Mouse (Mus musculus) gastrocnemius, adult 2 months (tissue): Measurements from ENCODE around the gene Galnt9. TPM values are rescaled to one million over a fixed set of nuclear protein-coding genes. Genes with fewer than 3 reads are reported as not detected.

Experiments used
- DNase-seq: peaks from one replicate; pipeline ENCODE4 v3.0.0; 2022
- H3K27ac ChIP-seq: fragments of 200-600 bp; 2 replicates; pipeline ENCODE4 v1.8.1; 2022; ENCODE audit warnings: mild to moderate bottlenecking
- H3K4me3 ChIP-seq: fragments of 200-600 bp; 2 replicates; pipeline ENCODE4 v1.8.1; 2022; ENCODE audit warnings: mild to moderate bottlenecking, moderate library complexity
- CTCF ChIP-seq: fragments of 200-600 bp; IDR thresholded peaks from 2 replicates; pipeline ENCODE4 v1.8.1; 2022; ENCODE audit warnings: antibody characterized with exemption, mild to moderate bottlenecking, moderate library complexity
- intact Hi-C: fragments of 180-260 bp; cut with DNase I; formaldehyde crosslinking; loops from one replicate; pipeline ENCODE4 v1.15.1; 2025
- total RNA-seq, 2 experiments: library from RNA; stranded (reverse); gene quantifications; 2 replicates each; pipeline ENCODE4 v1.2.3; 2021

The Galnt9 gene
- total RNA-seq, 2 experiments from 2014 or later, result not detected

GRCm38 (mm10) chr5:110604311-110604710 is 60.2 kb downstream of the Galnt9 start:
- no peak overlapping the region for H3K4me3 ChIP-seq
- TF ChIP-seq CTCF, result no peak
- no peak overlapping the region for H3K27ac ChIP-seq
- intact Hi-C loops, result no loop called here
- no peak for DNase-seq

- intact Hi-C loops, result no loop called here
- H3K4me3 ChIP-seq, result no peak overlapping the region
- H3K27ac ChIP-seq, result no peak overlapping the region
- DNase-seq, result no peak
- TF ChIP-seq CTCF, result no peak
Measured at GRCm38 (mm10) chr5:110605531-110606221, 61.5 kb downstream of the Galnt9 start.

GRCm38 (mm10) chr5:110607767-110608166 is 63.6 kb downstream of the Galnt9 start:
- peak; percentile 32 for DNase-seq
- TF ChIP-seq CTCF, result no peak
- no peak overlapping the region for H3K27ac ChIP-seq
- H3K4me3 ChIP-seq, result no peak overlapping the region
- intact Hi-C loops, result no loop called here

- TF ChIP-seq CTCF, result no peak
- Histone ChIP-seq H3K4me3 (no peak overlapping the region), H3K27ac (no peak overlapping the region)
- DNase-seq, result no peak
- intact Hi-C loops, result no loop called here
Measured at GRCm38 (mm10) chr5:110608336-110608735, 64.2 kb downstream of the Galnt9 start.

- no peak for DNase-seq
- Histone ChIP-seq H3K4me3 (no peak overlapping the region), H3K27ac (no peak overlapping the region)
- no peak for TF ChIP-seq CTCF
- intact Hi-C loops, result no loop called here
Measured at GRCm38 (mm10) chr5:110608941-110609340, 64.8 kb downstream of the Galnt9 start.

GRCm38 (mm10) chr5:110609425-110609824 is 65.3 kb downstream of the Galnt9 start:
- no peak for DNase-seq
- H3K4me3 ChIP-seq, result no peak overlapping the region
- no peak overlapping the region for H3K27ac ChIP-seq
- intact Hi-C loops, result no loop called here
- TF ChIP-seq CTCF, result no peak

- intact Hi-C loops, result no loop called here
- H3K27ac ChIP-seq, result no peak overlapping the region
- H3K4me3 ChIP-seq, result no peak overlapping the region
- TF ChIP-seq CTCF, result no peak
- DNase-seq, result no peak
Measured at GRCm38 (mm10) chr5:110609868-110610267, 65.7 kb downstream of the Galnt9 start.

- no peak overlapping the region for H3K27ac ChIP-seq
- no peak overlapping the region for H3K4me3 ChIP-seq
- intact Hi-C loops, result no loop called here
- no peak for DNase-seq
- no peak for TF ChIP-seq CTCF
Measured at GRCm38 (mm10) chr5:110610484-110610883, 66.3 kb downstream of the Galnt9 start.

GRCm38 (mm10) chr5:110611435-110612158 is 67.4 kb downstream of the Galnt9 start:
- H3K4me3 ChIP-seq, result no peak overlapping the region
- TF ChIP-seq CTCF, result no peak
- intact Hi-C loops, result no loop called here

GRCm38 (mm10) chr5:110619226-110619625 is 75.1 kb downstream of the Galnt9 start:
- TF ChIP-seq CTCF, result no peak
- no peak for DNase-seq
- intact Hi-C loops, result no loop called here

More at GRCm38 (mm10) chr5:110611435-110612158, 67.4 kb downstream of the Galnt9 start:
- DNase-seq, result no peak
- no peak overlapping the region for H3K27ac ChIP-seq

GRCm38 (mm10) chr5:110624319-110624718 is 80.2 kb downstream of the Galnt9 start:
- Histone ChIP-seq H3K27ac (no peak overlapping the region), H3K4me3 (no peak overlapping the region)
- intact Hi-C loops, result no loop called here
- TF ChIP-seq CTCF, result no peak
- no peak for DNase-seq

More at GRCm38 (mm10) chr5:110619226-110619625, 75.1 kb downstream of the Galnt9 start:
- H3K4me3 ChIP-seq, result no peak overlapping the region
- no peak overlapping the region for H3K27ac ChIP-seq

- Histone ChIP-seq H3K27ac (no peak overlapping the region), H3K4me3 (no peak overlapping the region)
- no peak for DNase-seq
- TF ChIP-seq CTCF, result no peak
- intact Hi-C loops, result no loop called here
Measured at GRCm38 (mm10) chr5:110627351-110627750, 83.2 kb downstream of the Galnt9 start.

GRCm38 (mm10) chr5:110628156-110628555 is 84.0 kb downstream of the Galnt9 start:
- H3K27ac ChIP-seq, result no peak overlapping the region
- no peak for DNase-seq
- intact Hi-C loops, result no loop called here

More at GRCm38 (mm10) chr5:110628156-110628555, 84.0 kb downstream of the Galnt9 start:
- H3K4me3 ChIP-seq, result no peak overlapping the region
- TF ChIP-seq CTCF, result no peak
